Mouse (Mus musculus): Measurements from ENCODE around the gene Cstb.

- TF ChIP-seq CTCF (IDR thresholded peaks at IDR 0.05 in 2 of 3, conservative IDR thresholded peaks at IDR 0.05 in 1 of 3; ENCODE audit: control insufficient read depth in 1 of 3, insufficient read depth in 1 of 3, low read depth in 2 of 3, low read length in 3 of 3, poor library complexity in 1 of 3, severe bottlenecking in 1 of 3) (no peak), TCF12 (IDR thresholded peaks at IDR 0.05; ENCODE audit: low read depth, low read length) (peak; percentile 54; the same call in 1 of the 2 replicates), MXI1 (IDR thresholded peaks at IDR 0.05; ENCODE audit: low read depth, low read length) (no peak), KAT2A (conservative IDR thresholded peaks at IDR 0.05; ENCODE audit: low read depth, low read length) (no peak)
Observed at GRCm38 (mm10) chr10:78399090-78399657, 26.3 kb upstream of the Cstb start.
